Mouse (Mus musculus): ENCODE results near the gene Olfr1145.

- no peak for TF ChIP-seq CTCF (IDR thresholded peaks at IDR 0.05; ENCODE audit: control insufficient read depth, insufficient read depth, insufficient read length)
- TF ChIP-seq MAX (IDR thresholded peaks at IDR 0.05) = no peak
- no peak for TF ChIP-seq USF1 (IDR thresholded peaks at IDR 0.05; ENCODE audit: low read depth)
- TF ChIP-seq MYOG (IDR thresholded peaks at IDR 0.05; ENCODE audit: control insufficient read depth, extremely low read depth, insufficient read length) = no peak
Measured at GRCm38 (mm10) chr2:87776143-87776542, 33.5 kb upstream of the Olfr1145 start.
